Mouse (Mus musculus) CH12.LX (cell line): ENCODE data around the gene Hmgcr.

Source experiments
- CTCF ChIP-seq, 2 experiments: IDR thresholded peaks in 1 of 2; conservative IDR thresholded peaks in 1 of 2; 2 replicates each; pipeline ENCODE4 v1.5.1; 2011 to 2012; ENCODE audit warnings: low read depth in 2 of 2, low read length in 2 of 2, improper control_type of control experiment in 1 of 2, inconsistent platforms in 1 of 2, mild to moderate bottlenecking in 1 of 2, moderate library complexity in 1 of 2
- EP300 ChIP-seq: IDR thresholded peaks from 2 replicates; pipeline ENCODE4 v1.6.1; 2011; ENCODE audit warnings: low read length, improper control_type of control experiment
- MAX ChIP-seq: IDR thresholded peaks from 2 replicates; pipeline ENCODE4 v1.6.1; 2011; ENCODE audit warnings: low read length, improper control_type of control experiment
- NELFE ChIP-seq: IDR thresholded peaks from 2 replicates; pipeline ENCODE4 v1.6.1; 2011; ENCODE audit warnings: low read depth, low read length, improper control_type of control experiment
- POLR2A ChIP-seq: IDR thresholded peaks from 2 replicates; pipeline ENCODE4 v1.6.1; 2011; ENCODE audit warnings: low read depth, mild to moderate bottlenecking, improper control_type of control experiment, low read length
- SIN3A ChIP-seq: IDR thresholded peaks from 2 replicates; pipeline ENCODE4 v1.6.1; 2012; ENCODE audit warnings: low read length, improper control_type of control experiment, inconsistent platforms
- TBP ChIP-seq: conservative IDR thresholded peaks from 2 replicates; pipeline ENCODE4 v1.6.1; 2011; ENCODE audit warnings: low read depth, low read length, improper control_type of control experiment
- USF1 ChIP-seq: IDR thresholded peaks from 2 replicates; pipeline ENCODE4 v1.6.1; 2014; ENCODE audit warnings: low read depth, mild to moderate bottlenecking, inconsistent platforms, low read length, improper control_type of control experiment

GRCm38 (mm10) chr13:96660095-96660860, 10.5 kb downstream of the Hmgcr start:
- TF ChIP-seq CTCF (conservative IDR thresholded peaks at IDR 0.05 in 1 of 2, IDR thresholded peaks at IDR 0.05 in 1 of 2; ENCODE audit: low read depth in 2 of 2, low read length in 2 of 2) (no peak), EP300 (no peak), MAX (no peak), NELFE (no peak), SIN3A (no peak), POLR2A (no peak), TBP (no peak), USF1 (no peak)
